Mouse (Mus musculus) heart, adult 18-20 months (tissue): ENCODE measurements at regions not wholly inside any gene's neighbourhood (a gene's known extent, or its start where the extent isn't known, plus 50 kb on each side); places are given as distances from the start of the nearest gene placed in this dataset.
A peak's percentile ranks its signal among the peaks of the same experiment; 100 is the strongest.

Source experiments
- DNase-seq, 2 experiments: peaks; one replicate each; pipeline ENCODE4 v3.0.0; 2021 to 2022; ENCODE audit warnings: mixed read lengths in 1 of 2

DNA sequence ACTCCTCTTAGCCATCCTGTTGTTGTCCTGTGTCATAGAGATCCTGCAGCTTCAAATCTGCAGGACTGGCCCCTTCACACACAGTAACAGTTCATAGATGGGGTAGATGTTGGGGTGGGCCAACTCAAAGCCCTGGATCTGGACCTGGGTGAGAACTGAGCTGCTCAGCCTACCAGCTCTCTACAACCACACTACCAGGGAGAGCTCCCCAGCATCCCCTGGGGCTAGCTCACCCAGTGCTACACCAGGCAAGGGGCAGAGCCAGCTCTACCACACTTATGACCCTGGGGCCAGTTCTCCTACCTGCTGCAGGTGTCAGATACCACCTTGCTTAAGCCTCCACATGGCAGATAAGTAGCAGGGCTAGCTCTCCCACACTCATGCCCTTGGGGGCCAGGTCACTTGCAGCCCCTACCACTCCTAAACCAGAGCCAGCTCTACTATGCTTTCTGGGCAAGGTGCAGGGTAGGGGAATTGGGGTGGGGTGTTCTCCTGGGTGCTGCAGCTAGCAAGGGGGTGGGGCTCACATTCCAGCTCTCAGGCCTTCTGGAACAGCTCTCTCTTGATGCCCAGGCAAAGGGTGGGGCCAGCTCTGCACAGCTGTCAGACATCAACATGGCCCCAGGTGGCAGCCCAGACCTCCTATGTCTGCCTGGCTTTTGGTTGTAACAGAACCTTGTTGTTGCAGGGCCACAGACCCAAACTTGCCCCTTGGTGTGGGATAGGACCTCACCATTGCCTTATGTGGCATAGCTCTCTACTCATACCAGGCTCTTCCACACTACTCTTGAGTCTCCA lies 62.4 kb upstream of the Tab2 start:
- DNase-seq = no peak

DNA sequence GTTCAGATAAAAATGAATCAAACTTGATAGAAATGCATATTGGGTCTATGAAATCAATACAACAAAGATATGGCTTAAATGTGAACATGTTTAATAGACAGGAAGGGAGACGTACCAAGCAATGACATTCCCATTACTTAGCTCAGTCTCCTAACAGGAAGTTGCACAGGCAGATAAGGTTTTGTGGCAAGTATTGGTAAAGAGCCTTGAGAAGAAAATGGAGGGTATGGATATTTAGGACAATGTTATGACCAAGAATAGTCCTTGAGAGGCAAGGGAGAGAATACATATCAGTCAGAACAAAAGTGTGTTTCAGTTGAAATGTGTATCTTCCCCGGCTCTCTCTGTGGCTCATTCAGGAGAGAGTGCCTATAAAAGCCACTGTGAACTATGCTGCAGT lies 60.7 kb upstream of the Tab2 start:
- no peak for DNase-seq

DNA sequence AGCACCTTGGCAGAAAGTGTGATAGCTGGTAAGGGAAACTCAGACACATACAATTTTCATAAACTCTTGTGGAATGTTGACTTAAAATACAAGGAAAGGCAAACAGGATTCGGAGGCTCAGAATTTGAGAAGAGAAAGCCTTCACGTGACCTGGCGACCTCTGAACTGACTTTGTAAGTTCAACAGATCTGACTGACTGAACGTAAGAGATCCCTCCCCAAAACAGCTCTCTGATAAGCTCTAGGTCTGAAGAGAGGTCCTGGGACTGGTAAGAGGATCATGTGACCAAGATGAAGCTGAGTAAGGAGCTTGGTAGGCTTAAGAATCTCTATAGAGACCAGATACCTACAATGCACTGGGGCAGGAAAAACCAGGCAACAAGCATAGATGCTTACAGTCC lies 55.7 kb upstream of the Tab2 start:
- no peak for DNase-seq

DNA sequence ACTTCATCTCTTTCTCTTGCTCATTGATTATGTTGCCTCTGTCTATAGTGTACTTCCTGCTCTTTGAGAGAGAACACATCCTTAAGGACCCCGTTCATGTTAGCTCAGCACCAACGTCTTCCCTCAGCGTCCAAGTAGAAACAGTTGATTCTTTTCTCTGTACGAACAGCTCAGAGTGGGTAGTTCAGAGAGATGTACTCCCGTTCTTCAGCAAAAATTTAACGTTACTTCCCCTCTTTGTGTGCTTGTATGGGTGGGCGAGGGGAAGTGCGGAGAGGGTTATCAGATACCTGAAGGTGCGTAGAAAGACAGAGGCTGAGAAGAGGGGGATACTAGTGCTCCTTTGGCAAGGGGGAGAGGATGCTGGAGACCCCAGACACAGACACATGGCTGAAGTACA lies 55.1 kb upstream of the Tab2 start:
- no peak for DNase-seq

DNA sequence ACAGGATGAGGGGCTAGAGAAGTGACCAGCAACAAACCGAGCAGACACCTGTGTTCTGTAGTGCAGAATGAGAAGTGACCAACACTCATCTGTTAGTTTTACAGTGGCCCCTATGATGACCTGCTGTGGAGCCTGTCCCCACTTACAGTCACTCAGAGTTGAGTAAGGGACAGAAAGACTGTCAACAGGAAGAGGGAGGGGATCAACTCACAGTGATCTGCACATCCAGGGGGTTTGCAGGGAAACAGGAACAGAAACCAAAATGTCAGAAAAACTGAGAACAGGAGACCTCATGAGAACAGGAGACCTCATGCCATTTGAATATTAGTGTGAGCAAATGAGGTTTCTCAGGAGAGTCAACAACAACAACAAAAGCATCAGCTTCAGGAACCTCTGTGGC lies 53.8 kb upstream of the Tab2 start:
- DNase-seq = peak; percentile 4 to 18

DNA sequence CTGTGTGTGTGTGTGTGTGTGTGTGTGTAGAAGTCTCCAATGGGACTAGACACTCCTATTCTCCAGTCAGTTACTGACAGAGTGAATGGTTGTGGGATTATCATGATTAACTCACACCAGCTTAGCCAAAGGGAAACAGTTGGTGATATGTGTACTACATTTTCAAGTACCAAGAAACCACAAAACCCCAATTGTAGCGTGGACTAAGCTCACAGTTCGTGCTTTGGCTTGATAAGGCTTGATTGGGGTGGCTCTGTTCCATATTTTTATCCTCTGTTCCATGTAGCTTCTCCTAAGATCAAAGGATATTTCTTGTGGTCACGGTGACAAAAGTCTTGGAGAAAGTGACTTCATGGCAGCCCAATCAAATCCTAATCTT lies 51.9 kb upstream of the Tab2 start:
- no peak for DNase-seq

DNA sequence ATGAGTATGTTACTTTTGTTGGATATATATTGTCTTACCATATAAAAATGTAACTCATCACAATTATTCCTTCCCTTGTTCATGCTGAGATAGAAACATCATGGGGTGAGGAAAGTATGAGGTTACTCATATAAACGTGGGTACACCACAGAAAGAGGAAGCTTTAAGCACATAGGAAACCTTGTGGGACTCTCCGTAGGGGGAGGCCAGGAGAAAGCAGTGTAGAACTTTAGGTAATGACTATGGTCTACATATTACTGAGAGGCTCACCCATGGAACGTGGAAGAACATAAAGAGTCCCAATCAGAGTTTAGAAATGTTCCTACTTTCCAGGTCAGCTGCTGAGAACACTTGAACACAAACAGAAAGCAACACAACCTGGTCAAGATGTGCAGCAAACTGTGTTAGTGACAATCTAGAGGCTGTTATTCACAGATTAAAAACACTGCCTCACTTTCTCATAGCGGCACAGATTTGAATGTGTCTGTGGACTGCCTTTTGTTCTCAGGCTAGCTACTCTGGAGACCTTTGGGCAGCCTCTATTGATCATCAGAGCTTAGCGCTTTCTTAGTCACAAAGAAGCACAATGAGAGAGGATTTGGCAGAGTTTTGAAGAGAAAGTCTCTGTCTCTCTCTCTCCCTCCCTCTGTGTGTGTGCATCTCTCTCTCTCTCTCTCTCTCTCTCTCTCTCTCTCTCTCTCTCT lies 51.4 kb upstream of the Tab2 start:
- DNase-seq = no peak
